Mouse (Mus musculus): ENCODE data around the gene Dmpk. TPM values are rescaled to one million over a fixed set of nuclear protein-coding genes. Genes with fewer than 3 reads are reported as not detected.
"Not testable (repeated sequence)": the region's sequence is repeated elsewhere in the genome, so short reads cannot be mapped to it uniquely, and the experiment has no call there.

Gene Dmpk
- polyA plus RNA-seq, 1 experiment, result 75.4 TPM

GRCm38 (mm10) chr7:19054047-19054776 is 29.4 kb upstream of the Dmpk start, which contains the start of gene Rsph6a:
Gene Rsph6a, plus strand, starts transcription at chr7:19054690.
- no peak for TF ChIP-seq POLR2A (IDR thresholded peaks at IDR 0.05; ENCODE audit: low read depth, low read length)
- TF ChIP-seq CTCF (IDR thresholded peaks at IDR 0.05; ENCODE audit: borderline replicate concordance, insufficient read depth, low read length), result peak; percentile 68
- Histone ChIP-seq H3K4me1 (ENCODE audit: control insufficient read depth, insufficient read depth, low read length) (no peaks in the 10 kb centered on the region), H3K4me3 (ENCODE audit: insufficient read depth, low read length) (no peak within 1 kb of the TSS), H3K27ac (ENCODE audit: insufficient read depth, low read length) (no peak within 1 kb of the TSS)

- Histone ChIP-seq H3K27ac (ENCODE audit: insufficient read depth, low read length) (no peak overlapping the region), H3K4me1 (ENCODE audit: control insufficient read depth, insufficient read depth, low read length) (no peaks in the 10 kb centered on the region), H3K4me3 (ENCODE audit: insufficient read depth, low read length) (no peak overlapping the region)
- TF ChIP-seq POLR2A (IDR thresholded peaks at IDR 0.05; ENCODE audit: low read depth, low read length) (no peak), CTCF (IDR thresholded peaks at IDR 0.05; ENCODE audit: borderline replicate concordance, insufficient read depth, low read length) (no peak)
Measured at GRCm38 (mm10) chr7:19054777-19055076, 28.9 kb upstream of the Dmpk start.

GRCm38 (mm10) chr7:19055108-19055507 is 28.5 kb upstream of the Dmpk start:
- Histone ChIP-seq H3K27ac (ENCODE audit: insufficient read depth, low read length) (no peak overlapping the region), H3K4me3 (ENCODE audit: insufficient read depth, low read length) (no peak overlapping the region), H3K4me1 (ENCODE audit: control insufficient read depth, insufficient read depth, low read length) (no peaks in the 10 kb centered on the region)
- TF ChIP-seq CTCF (IDR thresholded peaks at IDR 0.05; ENCODE audit: borderline replicate concordance, insufficient read depth, low read length) (no peak), POLR2A (IDR thresholded peaks at IDR 0.05; ENCODE audit: low read depth, low read length) (no peak)

- no peaks in the 10 kb centered on the region for H3K4me1 ChIP-seq (ENCODE audit: control insufficient read depth, insufficient read depth, low read length)
- no peak overlapping the region for H3K27ac ChIP-seq (ENCODE audit: insufficient read depth, low read length)
- no peak overlapping the region for H3K4me3 ChIP-seq (ENCODE audit: insufficient read depth, low read length)
- TF ChIP-seq POLR2A (IDR thresholded peaks at IDR 0.05; ENCODE audit: low read depth, low read length), result no peak
- TF ChIP-seq CTCF (IDR thresholded peaks at IDR 0.05; ENCODE audit: borderline replicate concordance, insufficient read depth, low read length), result no peak
Measured at GRCm38 (mm10) chr7:19057405-19057804, 26.2 kb upstream of the Dmpk start.

GRCm38 (mm10) chr7:19065896-19066295 is 17.8 kb upstream of the Dmpk start:
- H3K27ac ChIP-seq (ENCODE audit: insufficient read depth, low read length), result no peak overlapping the region
- TF ChIP-seq CTCF (IDR thresholded peaks at IDR 0.05; ENCODE audit: borderline replicate concordance, insufficient read depth, low read length) (no peak), POLR2A (IDR thresholded peaks at IDR 0.05; ENCODE audit: low read depth, low read length) (no peak)
- H3K4me1 ChIP-seq (ENCODE audit: control insufficient read depth, insufficient read depth, low read length), result no peaks in the 10 kb centered on the region
- H3K4me3 ChIP-seq (ENCODE audit: insufficient read depth, low read length), result no peak overlapping the region

- Histone ChIP-seq H3K4me1 (ENCODE audit: control insufficient read depth, insufficient read depth, low read length) (no peaks in the 10 kb centered on the region), H3K27ac (ENCODE audit: insufficient read depth, low read length) (no peak overlapping the region), H3K4me3 (ENCODE audit: insufficient read depth, low read length) (no peak overlapping the region)
- TF ChIP-seq POLR2A (IDR thresholded peaks at IDR 0.05; ENCODE audit: low read depth, low read length) (no peak), CTCF (IDR thresholded peaks at IDR 0.05; ENCODE audit: borderline replicate concordance, insufficient read depth, low read length) (no peak)
Measured at GRCm38 (mm10) chr7:19067063-19067462, 16.6 kb upstream of the Dmpk start.

- Histone ChIP-seq H3K27ac (ENCODE audit: insufficient read depth, low read length) (no peak overlapping the region), H3K4me1 (ENCODE audit: control insufficient read depth, insufficient read depth, low read length) (no peaks in the 10 kb centered on the region), H3K4me3 (ENCODE audit: insufficient read depth, low read length) (no peak overlapping the region)
- TF ChIP-seq CTCF (IDR thresholded peaks at IDR 0.05; ENCODE audit: borderline replicate concordance, insufficient read depth, low read length), result no peak
- no peak for TF ChIP-seq POLR2A (IDR thresholded peaks at IDR 0.05; ENCODE audit: low read depth, low read length)
Measured at GRCm38 (mm10) chr7:19067935-19068334, 15.7 kb upstream of the Dmpk start.

- TF ChIP-seq CTCF (IDR thresholded peaks at IDR 0.05; ENCODE audit: borderline replicate concordance, insufficient read depth, low read length) (0 out of 2 replicates have a peak, but pooled peaks have one; percentile 27), POLR2A (IDR thresholded peaks at IDR 0.05; ENCODE audit: low read depth, low read length) (no peak)
- no peak overlapping the region for H3K4me3 ChIP-seq (ENCODE audit: insufficient read depth, low read length)
Measured at GRCm38 (mm10) chr7:19068707-19069106, 14.9 kb upstream of the Dmpk start.

GRCm38 (mm10) chr7:19069500-19069899 is 14.1 kb upstream of the Dmpk start:
- Histone ChIP-seq H3K4me1 (ENCODE audit: control insufficient read depth, insufficient read depth, low read length) (no peaks in the 10 kb centered on the region), H3K4me3 (ENCODE audit: insufficient read depth, low read length) (no peak overlapping the region), H3K27ac (ENCODE audit: insufficient read depth, low read length) (no peak overlapping the region)
- TF ChIP-seq POLR2A (IDR thresholded peaks at IDR 0.05; ENCODE audit: low read depth, low read length) (no peak), CTCF (IDR thresholded peaks at IDR 0.05; ENCODE audit: borderline replicate concordance, insufficient read depth, low read length) (peak; percentile 27; the same call in 1 of the 2 replicates)

More at GRCm38 (mm10) chr7:19068707-19069106, 14.9 kb upstream of the Dmpk start:
- Histone ChIP-seq H3K4me1 (ENCODE audit: control insufficient read depth, insufficient read depth, low read length) (no peaks in the 10 kb centered on the region), H3K27ac (ENCODE audit: insufficient read depth, low read length) (no peak overlapping the region)

GRCm38 (mm10) chr7:19071024-19071423 is 12.6 kb upstream of the Dmpk start:
- not testable (repeated sequence) for H3K4me3 ChIP-seq (ENCODE audit: insufficient read depth, low read length); H3K4me1 ChIP-seq (ENCODE audit: control insufficient read depth, insufficient read depth, low read length); H3K27ac ChIP-seq (ENCODE audit: insufficient read depth, low read length)

All from embryonic fibroblast, embryonic 13.5 days (primary cell).